8 mouse cellular contexts compared by ENCODE assay signal in the genomic region with DNA sequence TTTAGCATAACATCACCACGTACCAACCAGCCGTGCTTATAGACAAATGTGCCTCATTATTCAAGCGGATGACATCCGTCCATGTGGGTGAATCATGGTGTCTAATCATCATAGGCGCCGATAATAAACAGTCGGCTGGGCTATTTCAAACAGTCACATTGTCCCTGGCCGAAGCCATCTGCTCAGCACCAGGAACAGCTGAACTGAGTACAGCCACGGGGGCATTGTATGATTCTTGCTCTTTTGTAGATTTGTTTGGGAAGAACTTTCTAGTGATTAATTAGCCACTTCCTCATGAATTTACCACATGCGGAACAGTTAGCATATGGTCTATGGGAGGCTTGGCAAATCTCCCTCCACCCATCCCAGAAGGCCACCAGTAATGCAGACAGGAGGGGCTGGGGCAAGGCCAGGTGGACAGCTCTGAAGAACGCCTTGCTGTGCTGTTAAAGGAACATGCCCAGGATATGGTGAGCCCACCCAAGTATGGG.
A peak's percentile ranks its signal among the peaks of the same experiment; 100 is the strongest.
DNase-seq lines count a peak whose midpoint lies in the region; ATAC-seq and TF ChIP-seq lines count a peak whose summit lies in the region.
"Had no signal": no experiment of that assay in that cellular context is flagged by ENCODE, and none has a peak within 500 bp of the region (broad histone marks: within the 10 kb centered on the region; RNA-seq: fewer than 3 reads in every experiment).

No protein-coding gene starts in this region.

- H3K4me2 ChIP-seq in midbrain, postnatal 0 days (ENCODE audit: low read depth, low read length, poor library complexity, severe bottlenecking): no peak overlapping the region
- H3K4me2 ChIP-seq in midbrain, embryonic 16.5 days (ENCODE audit: low read length): no peak overlapping the region
- H3K4me2 ChIP-seq in hindbrain, embryonic 16.5 days (ENCODE audit: low read length): no peak overlapping the region
- no peak overlapping the region for H3K4me2 ChIP-seq in stomach, embryonic 14.5 days (replicated peaks; ENCODE audit: low read depth, low read length)
- H3K4me2 ChIP-seq: heart, embryonic 13.5 days had no signal

- no peak for TF ChIP-seq CTCF in midbrain, postnatal 0 days (IDR thresholded peaks at IDR 0.05)

- peak; percentile 70 for DNase-seq in midbrain, postnatal 0 days (ENCODE audit: low spot score)
- DNase-seq in cerebellum, postnatal 25 days: peak; percentile 50 to 63
- DNase-seq in gastrocnemius, postnatal 25 days: no peak

- no peak overlapping the region for H3K4me3 ChIP-seq in midbrain, postnatal 0 days (ENCODE audit: low read depth, low read length)
- no peak overlapping the region for H3K4me3 ChIP-seq in midbrain, embryonic 16.5 days (ENCODE audit: low read depth, low read length)
- H3K4me3 ChIP-seq in hindbrain, embryonic 16.5 days (ENCODE audit: low read length): no peak overlapping the region
- H3K4me3 ChIP-seq in stomach, embryonic 14.5 days (ENCODE audit: low read depth, low read length): no peak overlapping the region
- H3K4me3 ChIP-seq: heart, embryonic 13.5 days had no signal

- 62% methylated on average over 11 of the region's 11 CpGs for WGBS in midbrain, postnatal 0 days
- WGBS in midbrain, embryonic 16.5 days: 55% methylated on average over 11 of the region's 11 CpGs
- 31% methylated on average over 11 of the region's 11 CpGs for WGBS in hindbrain, embryonic 16.5 days
- 29% methylated on average over 11 of the region's 11 CpGs for WGBS in stomach, embryonic 14.5 days

- H3K9me3 ChIP-seq in midbrain, postnatal 0 days (ENCODE audit: low read length): no peaks in the 10 kb centered on the region
- H3K9me3 ChIP-seq in midbrain, embryonic 16.5 days (replicated peaks; ENCODE audit: control insufficient read depth, low read length, poor library complexity, severe bottlenecking): no peaks in the 10 kb centered on the region
- H3K9me3 ChIP-seq in hindbrain, embryonic 16.5 days (ENCODE audit: control insufficient read depth, low read length): no peaks in the 10 kb centered on the region
- H3K9me3 ChIP-seq in stomach, embryonic 14.5 days (ENCODE audit: control insufficient read depth, low read depth, low read length): no peaks in the 10 kb centered on the region
- H3K9me3 ChIP-seq: heart, embryonic 13.5 days had no signal

- H3K27me3 ChIP-seq in midbrain, postnatal 0 days (ENCODE audit: insufficient read depth, low read length): no peaks in the 10 kb centered on the region
- H3K27me3 ChIP-seq in midbrain, embryonic 16.5 days (ENCODE audit: control insufficient read depth, insufficient read depth, low read depth, low read length): no peaks in the 10 kb centered on the region
- no peaks in the 10 kb centered on the region for H3K27me3 ChIP-seq in hindbrain, embryonic 16.5 days (replicated peaks; ENCODE audit: control insufficient read depth, insufficient read depth, low read length)
- no peaks in the 10 kb centered on the region for H3K27me3 ChIP-seq in stomach, embryonic 14.5 days (ENCODE audit: control insufficient read depth, insufficient read depth, low read length)
- H3K27me3 ChIP-seq: heart, embryonic 13.5 days had no signal

- no peak overlapping the region for H3K27ac ChIP-seq in midbrain, postnatal 0 days (ENCODE audit: low read depth, low read length)
- no peak overlapping the region for H3K27ac ChIP-seq in midbrain, embryonic 16.5 days (ENCODE audit: low read length)
- no peak overlapping the region for H3K27ac ChIP-seq in hindbrain, embryonic 16.5 days (ENCODE audit: low read depth, low read length)
- no peak overlapping the region; the same call in 1 of the 2 replicates for H3K27ac ChIP-seq in stomach, embryonic 14.5 days (ENCODE audit: low read length)
- H3K27ac ChIP-seq: heart, embryonic 13.5 days had no signal

- no peaks in the 10 kb centered on the region for H3K36me3 ChIP-seq in midbrain, postnatal 0 days (ENCODE audit: insufficient read depth, low read length)
- H3K36me3 ChIP-seq in midbrain, embryonic 16.5 days (ENCODE audit: control insufficient read depth, insufficient read depth, low read length): no peaks in the 10 kb centered on the region
- H3K36me3 ChIP-seq in hindbrain, embryonic 16.5 days (ENCODE audit: control insufficient read depth, insufficient read depth, low read length): no peaks in the 10 kb centered on the region
- H3K36me3 ChIP-seq in stomach, embryonic 14.5 days (ENCODE audit: control insufficient read depth, insufficient read depth, low read length): no peaks in the 10 kb centered on the region
- H3K36me3 ChIP-seq: heart, embryonic 13.5 days had no signal

- H3K4me1 ChIP-seq in midbrain, postnatal 0 days (ENCODE audit: insufficient read depth, low read length): no peaks in the 10 kb centered on the region
- no peaks in the 10 kb centered on the region for H3K4me1 ChIP-seq in midbrain, embryonic 16.5 days (ENCODE audit: control insufficient read depth, insufficient read depth, low read length)
- no peaks in the 10 kb centered on the region; the same call in 1 of the 2 replicates for H3K4me1 ChIP-seq in hindbrain, embryonic 16.5 days (ENCODE audit: control insufficient read depth, insufficient read depth, low read depth, low read length)
- H3K4me1 ChIP-seq in stomach, embryonic 14.5 days (ENCODE audit: control insufficient read depth, insufficient read depth, low read length): 0 out of 2 replicates have a peak, but pooled peaks cover 6% of the 10 kb centered on the region
- H3K4me1 ChIP-seq: heart, embryonic 13.5 days had no signal

- no peak for ATAC-seq in midbrain, postnatal 0 days (ENCODE audit: low FRiP score)
- no peak for ATAC-seq in midbrain, embryonic 16.5 days
- ATAC-seq in hindbrain, embryonic 16.5 days: peak; percentile 80
- 0 out of 2 replicates have a peak, but pooled peaks have one; percentile 42 for ATAC-seq in stomach, embryonic 14.5 days (ENCODE audit: insufficient number of reproducible peaks, insufficient read depth, low FRiP score, low read depth)
- no peak for ATAC-seq in inflammation-experienced regulatory T-cells, adult 6 months

- no peak overlapping the region for H3K9ac ChIP-seq in midbrain, postnatal 0 days (replicated peaks; ENCODE audit: low read length, poor library complexity, severe bottlenecking)
- no peak overlapping the region for H3K9ac ChIP-seq in midbrain, embryonic 16.5 days (ENCODE audit: low read depth, low read length)
- no peak overlapping the region for H3K9ac ChIP-seq in hindbrain, embryonic 16.5 days (ENCODE audit: low read depth, low read length)
- no peak overlapping the region for H3K9ac ChIP-seq in stomach, embryonic 14.5 days (replicated peaks; ENCODE audit: low read depth, low read length)
- H3K9ac ChIP-seq: heart, embryonic 13.5 days had no signal

Comparison
In these comparisons a context has a peak if more than half of its experiments do, and no peak if none do; other contexts are left out.
1. ATAC-seq: peak in hindbrain, embryonic 16.5 days (single experiment) and stomach, embryonic 14.5 days (single experiment); none in midbrain, postnatal 0 days (single experiment), midbrain, embryonic 16.5 days (single experiment) and inflammation-experienced regulatory T-cells, adult 6 months (single experiment).